Mouse (Mus musculus): ENCODE measurements around the gene Cpne5. TPM values are rescaled to one million over a fixed set of nuclear protein-coding genes. Genes with fewer than 3 reads are reported as not detected.

Cpne5 gene
- polyA plus RNA-seq, 1 experiment from 2014 or later = 0.27 TPM

- no peaks in the 10 kb centered on the region for H3K36me3 ChIP-seq
- no peaks in the 10 kb centered on the region for H3K27me3 ChIP-seq
- no peak overlapping the region for H3K9ac ChIP-seq
- 48% methylated on average over 5 of the region's 5 CpGs for WGBS (ENCODE audit: insufficient replicate concordance)
- no peak overlapping the region for H3K4me3 ChIP-seq (replicated peaks)
- H3K4me2 ChIP-seq = no peak overlapping the region
- H3K4me1 ChIP-seq (replicated peaks) = 0 out of 2 replicates have a peak, but pooled peaks cover 4% of the 10 kb centered on the region
- DNase-seq (no peak), ATAC-seq (ENCODE audit: low read depth) (no peak)
- no peak overlapping the region for H3K27ac ChIP-seq
- H3K9me3 ChIP-seq (replicated peaks) = no peaks in the 10 kb centered on the region
Measured at GRCm38 (mm10) chr17:29152547-29152946, 85.4 kb downstream of the Cpne5 start.

- WGBS (ENCODE audit: insufficient replicate concordance) = 69% methylated on average over 7 of the region's 7 CpGs
- 0 out of 2 replicates have a peak, but pooled peaks cover 4% of the 10 kb centered on the region for H3K4me1 ChIP-seq (replicated peaks)
- no peaks in the 10 kb centered on the region for H3K9me3 ChIP-seq (replicated peaks)
- no peaks in the 10 kb centered on the region for H3K36me3 ChIP-seq
- H3K9ac ChIP-seq = no peak overlapping the region
- no peaks in the 10 kb centered on the region for H3K27me3 ChIP-seq
- DNase-seq (no peak), ATAC-seq (ENCODE audit: low read depth) (no peak)
- no peak overlapping the region for H3K4me3 ChIP-seq (replicated peaks)
- no peak overlapping the region for H3K4me2 ChIP-seq
- H3K27ac ChIP-seq = no peak overlapping the region
Measured at GRCm38 (mm10) chr17:29149766-29150165, 88.2 kb downstream of the Cpne5 start.

GRCm38 (mm10) chr17:29147773-29148172, 90.2 kb downstream of the Cpne5 start:
- Histone ChIP-seq H3K27me3 (no peaks in the 10 kb centered on the region), H3K9ac (no peak overlapping the region), H3K9me3 (replicated peaks) (no peaks in the 10 kb centered on the region), H3K4me1 (replicated peaks) (0 out of 2 replicates have a peak, but pooled peaks cover 4% of the 10 kb centered on the region), H3K27ac (no peak overlapping the region), H3K4me3 (replicated peaks) (no peak overlapping the region), H3K36me3 (no peaks in the 10 kb centered on the region), H3K4me2 (no peak overlapping the region)
- DNase-seq = no peak
- 73% methylated on average over 6 of the region's 6 CpGs for WGBS (ENCODE audit: insufficient replicate concordance)
- no peak for ATAC-seq (ENCODE audit: low read depth)

GRCm38 (mm10) chr17:29147273-29147672, 90.7 kb downstream of the Cpne5 start:
- no peak for DNase-seq
- 60% methylated on average over 14 of the region's 14 CpGs for WGBS (ENCODE audit: insufficient replicate concordance)
- H3K4me1 ChIP-seq (replicated peaks) = 0 out of 2 replicates have a peak, but pooled peaks cover 4% of the 10 kb centered on the region
- no peak overlapping the region for H3K4me3 ChIP-seq (replicated peaks)
- no peak for ATAC-seq (ENCODE audit: low read depth)
- no peak overlapping the region for H3K4me2 ChIP-seq
- no peak overlapping the region for H3K27ac ChIP-seq
- H3K9me3 ChIP-seq (replicated peaks) = no peaks in the 10 kb centered on the region
- no peaks in the 10 kb centered on the region for H3K36me3 ChIP-seq
- H3K27me3 ChIP-seq = no peaks in the 10 kb centered on the region
- H3K9ac ChIP-seq = no peak overlapping the region

GRCm38 (mm10) chr17:29145101-29145500, 92.9 kb downstream of the Cpne5 start:
- no peak for DNase-seq
- Histone ChIP-seq H3K9me3 (replicated peaks) (no peaks in the 10 kb centered on the region), H3K36me3 (no peaks in the 10 kb centered on the region), H3K27ac (no peak overlapping the region), H3K4me3 (replicated peaks) (no peak overlapping the region), H3K9ac (no peak overlapping the region), H3K27me3 (no peaks in the 10 kb centered on the region), H3K4me2 (no peak overlapping the region), H3K4me1 (replicated peaks) (0 out of 2 replicates have a peak, but pooled peaks cover 4% of the 10 kb centered on the region)
- WGBS (ENCODE audit: insufficient replicate concordance) = 80% methylated on average over 12 of the region's 12 CpGs
- no peak for ATAC-seq (ENCODE audit: low read depth)

GRCm38 (mm10) chr17:29143266-29143665, 94.7 kb downstream of the Cpne5 start:
- no peak overlapping the region for H3K4me3 ChIP-seq (replicated peaks)
- no peaks in the 10 kb centered on the region for H3K36me3 ChIP-seq
- H3K27ac ChIP-seq = no peak overlapping the region
- H3K4me1 ChIP-seq (replicated peaks) = 0 out of 2 replicates have a peak, but pooled peaks cover 4% of the 10 kb centered on the region
- no peak overlapping the region for H3K9ac ChIP-seq
- H3K9me3 ChIP-seq (replicated peaks) = no peaks in the 10 kb centered on the region
- DNase-seq (no peak), ATAC-seq (ENCODE audit: low read depth) (no peak)
- H3K4me2 ChIP-seq = no peak overlapping the region
- no peaks in the 10 kb centered on the region for H3K27me3 ChIP-seq
- WGBS (ENCODE audit: insufficient replicate concordance) = 75% methylated on average over 8 of the region's 8 CpGs

GRCm38 (mm10) chr17:29141577-29141976, 96.4 kb downstream of the Cpne5 start:
- Histone ChIP-seq H3K27me3 (no peaks in the 10 kb centered on the region), H3K27ac (no peak overlapping the region), H3K4me2 (no peak overlapping the region), H3K4me1 (replicated peaks) (no peaks in the 10 kb centered on the region), H3K9ac (no peak overlapping the region), H3K4me3 (replicated peaks) (no peak overlapping the region), H3K9me3 (replicated peaks) (no peaks in the 10 kb centered on the region), H3K36me3 (no peaks in the 10 kb centered on the region)
- WGBS (ENCODE audit: insufficient replicate concordance) = 65% methylated on average over 3 of the region's 3 CpGs
- DNase-seq = no peak
- ATAC-seq (ENCODE audit: low read depth) = no peak

- H3K4me2 ChIP-seq = no peak overlapping the region
- H3K4me1 ChIP-seq (replicated peaks) = peaks cover 6% of the 10 kb centered on the region; the same call in 1 of the 2 replicates
- DNase-seq = no peak
- no peaks in the 10 kb centered on the region for H3K9me3 ChIP-seq (replicated peaks)
- H3K4me3 ChIP-seq (replicated peaks) = no peak overlapping the region
- ATAC-seq (ENCODE audit: low read depth) = no peak
- H3K27me3 ChIP-seq = no peaks in the 10 kb centered on the region
- H3K27ac ChIP-seq = no peak overlapping the region
- H3K9ac ChIP-seq = no peak overlapping the region
- no peaks in the 10 kb centered on the region for H3K36me3 ChIP-seq
- 78% methylated on average over 7 of the region's 7 CpGs for WGBS (ENCODE audit: insufficient replicate concordance)
Measured at GRCm38 (mm10) chr17:29137906-29138305, 100.1 kb downstream of the Cpne5 start.

GRCm38 (mm10) chr17:29136236-29136635, 101.7 kb downstream of the Cpne5 start:
- H3K36me3 ChIP-seq = no peaks in the 10 kb centered on the region
- no peak overlapping the region for H3K27ac ChIP-seq
- no peaks in the 10 kb centered on the region for H3K9me3 ChIP-seq (replicated peaks)
- no peak overlapping the region for H3K9ac ChIP-seq
- H3K4me2 ChIP-seq = no peak overlapping the region
- ATAC-seq (ENCODE audit: low read depth) = no peak
- H3K4me1 ChIP-seq (replicated peaks) = peaks cover 6% of the 10 kb centered on the region; the same call in 1 of the 2 replicates
- no peaks in the 10 kb centered on the region for H3K27me3 ChIP-seq
- 68% methylated on average over 6 of the region's 6 CpGs for WGBS (ENCODE audit: insufficient replicate concordance)
- DNase-seq = no peak
- no peak overlapping the region for H3K4me3 ChIP-seq (replicated peaks)

- Histone ChIP-seq H3K9me3 (replicated peaks) (no peaks in the 10 kb centered on the region), H3K9ac (no peak overlapping the region), H3K27ac (no peak overlapping the region), H3K36me3 (no peaks in the 10 kb centered on the region), H3K4me1 (replicated peaks) (peaks cover 6% of the 10 kb centered on the region; the same call in 1 of the 2 replicates), H3K27me3 (no peaks in the 10 kb centered on the region), H3K4me2 (no peak overlapping the region), H3K4me3 (replicated peaks) (no peak overlapping the region)
- ATAC-seq (ENCODE audit: low read depth) = no peak
- WGBS (ENCODE audit: insufficient replicate concordance) = 58% methylated on average over 5 of the region's 5 CpGs
- no peak for DNase-seq
Measured at GRCm38 (mm10) chr17:29135066-29135465, 102.9 kb downstream of the Cpne5 start.

- Histone ChIP-seq H3K27ac (no peak overlapping the region), H3K4me2 (no peak overlapping the region), H3K27me3 (no peaks in the 10 kb centered on the region), H3K36me3 (no peaks in the 10 kb centered on the region), H3K9me3 (replicated peaks) (no peaks in the 10 kb centered on the region), H3K4me1 (replicated peaks) (peaks cover 5% of the 10 kb centered on the region; the same call in 1 of the 2 replicates), H3K9ac (no peak overlapping the region), H3K4me3 (replicated peaks) (no peak overlapping the region)
- ATAC-seq (ENCODE audit: low read depth) = no peak
- WGBS (ENCODE audit: insufficient replicate concordance) = 62% methylated on average over 5 of the region's 5 CpGs
- no peak for DNase-seq
Measured at GRCm38 (mm10) chr17:29129341-29129740, 108.6 kb downstream of the Cpne5 start.

GRCm38 (mm10) chr17:29126561-29126960, 111.4 kb downstream of the Cpne5 start:
- Histone ChIP-seq H3K27ac (no peak overlapping the region), H3K4me2 (no peak overlapping the region), H3K36me3 (no peaks in the 10 kb centered on the region), H3K9ac (no peak overlapping the region), H3K27me3 (no peaks in the 10 kb centered on the region), H3K4me3 (replicated peaks) (no peak overlapping the region), H3K9me3 (replicated peaks) (no peaks in the 10 kb centered on the region), H3K4me1 (replicated peaks) (peaks cover 6% of the 10 kb centered on the region)
- WGBS (ENCODE audit: insufficient replicate concordance) = 74% methylated on average over 3 of the region's 3 CpGs
- ATAC-seq (ENCODE audit: low read depth) (no peak), DNase-seq (no peak)
